Mouse (Mus musculus) yolk sac, embryonic 10.5 days (tissue): ENCODE measurements around the gene Dbn1.
A peak's percentile ranks its signal among the peaks of the same experiment; 100 is the strongest.
"Not testable (repeated sequence)": the region's sequence is repeated elsewhere in the genome, so short reads cannot be mapped to it uniquely, and the experiment has no call there.

ENCODE experiments used
- DNase-seq: peaks from one replicate; pipeline ENCODE4 v3.0.0-alpha.2; 2017; ENCODE audit warnings: low spot score

Dbn1 gene

DNA sequence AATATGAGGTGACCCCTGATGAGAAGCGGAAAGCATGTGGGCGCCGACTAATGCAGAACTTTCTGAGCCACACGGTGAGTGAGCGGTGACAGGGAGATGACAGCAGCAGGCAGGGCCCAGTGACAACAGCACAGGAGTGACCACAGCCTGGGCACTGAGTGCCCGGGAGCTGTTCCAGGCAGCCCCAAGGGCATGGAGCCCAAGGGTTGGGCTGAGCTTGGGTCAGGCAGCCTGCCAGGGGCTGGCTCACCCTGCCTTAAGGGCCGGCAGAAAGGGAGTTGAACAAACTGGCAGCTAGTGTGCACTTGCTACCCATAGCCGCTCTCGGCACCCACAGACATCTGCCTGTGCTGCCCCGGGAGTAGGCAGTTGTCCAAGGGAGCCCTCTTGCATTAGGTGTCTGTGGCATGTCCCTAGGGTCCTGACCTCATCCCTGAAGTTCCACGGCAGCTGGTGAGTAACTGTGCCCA lies 37.4 kb downstream of the Dbn1 start:
- DNase-seq, result no peak

DNA sequence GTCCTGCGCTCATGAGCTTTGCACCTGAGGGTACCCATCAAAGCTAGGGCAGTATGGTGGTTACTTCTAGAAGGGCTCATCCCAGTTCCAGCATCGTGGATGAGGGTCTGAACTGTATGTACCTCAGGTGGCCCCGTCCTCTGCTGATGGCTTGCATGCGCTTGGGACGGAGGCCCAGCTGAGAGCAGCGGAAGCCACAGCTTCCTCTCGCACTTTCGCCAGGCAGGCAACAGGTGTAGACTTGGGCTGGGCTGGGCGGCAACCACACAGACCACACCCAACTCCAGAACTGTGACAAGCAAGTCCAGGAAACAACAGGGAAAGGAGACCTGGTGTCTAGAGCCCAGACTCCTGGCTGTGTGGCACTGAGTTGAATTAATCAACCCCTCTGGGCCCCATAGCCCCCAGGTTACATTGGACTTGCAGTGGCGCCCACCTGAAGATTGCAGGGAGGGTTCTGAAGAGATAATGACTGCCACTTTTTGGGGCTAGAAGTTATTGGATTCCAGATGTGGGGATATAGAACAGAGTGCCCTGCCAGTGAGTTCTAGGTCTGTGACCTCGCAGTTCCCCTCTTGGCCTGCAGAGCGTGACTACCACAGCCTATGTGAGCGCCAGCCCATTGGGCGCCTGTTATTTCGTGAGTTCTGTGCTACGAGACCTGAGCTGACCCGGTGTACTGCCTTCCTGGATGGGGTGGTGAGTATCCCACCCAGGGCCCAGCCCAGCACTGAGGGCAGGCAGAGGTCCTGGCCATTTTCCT lies 38.1 kb downstream of the Dbn1 start:
- DNase-seq, result no peak

DNA sequence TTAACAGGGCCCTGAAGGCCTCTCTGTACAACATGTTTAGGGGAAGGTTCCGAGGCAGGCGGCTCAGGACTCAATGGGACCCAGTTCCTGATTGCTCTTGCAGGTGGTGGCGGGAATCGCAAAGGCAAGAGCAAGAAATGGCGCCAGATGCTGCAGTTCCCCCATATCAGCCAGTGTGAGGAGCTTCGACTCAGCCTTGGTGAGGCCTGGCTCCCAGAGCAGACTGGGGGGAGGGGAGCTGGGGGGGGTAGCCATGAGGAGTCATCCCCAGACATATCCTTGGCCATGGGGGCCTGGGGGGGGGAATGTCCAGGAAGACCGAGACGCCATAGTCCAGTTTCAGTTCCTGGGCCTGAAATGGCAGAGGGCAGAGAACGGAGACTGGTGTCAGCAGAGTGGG lies 38.7 kb downstream of the Dbn1 start:
- no peak for DNase-seq

DNA sequence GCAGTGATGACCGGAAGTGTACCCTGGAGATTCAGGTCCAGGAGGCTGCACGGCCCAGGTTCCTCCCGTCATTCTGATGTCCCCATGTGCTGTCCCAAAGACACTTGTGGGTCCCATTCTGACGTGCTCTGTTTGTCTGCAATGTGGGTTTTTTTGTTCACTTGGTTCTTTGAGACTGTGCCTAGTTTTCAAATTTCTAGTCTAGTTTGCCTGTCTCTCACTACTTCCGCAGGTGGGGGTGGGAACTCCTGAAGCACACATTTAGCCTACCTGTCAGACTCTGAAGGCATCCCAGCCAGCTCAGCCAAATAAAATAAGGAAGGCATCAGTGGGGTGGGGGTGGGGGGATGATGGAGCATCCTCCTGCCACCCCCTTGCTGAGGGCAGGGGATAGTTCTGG lies 39.8 kb downstream of the Dbn1 start:
- DNase-seq, result no peak

DNA sequence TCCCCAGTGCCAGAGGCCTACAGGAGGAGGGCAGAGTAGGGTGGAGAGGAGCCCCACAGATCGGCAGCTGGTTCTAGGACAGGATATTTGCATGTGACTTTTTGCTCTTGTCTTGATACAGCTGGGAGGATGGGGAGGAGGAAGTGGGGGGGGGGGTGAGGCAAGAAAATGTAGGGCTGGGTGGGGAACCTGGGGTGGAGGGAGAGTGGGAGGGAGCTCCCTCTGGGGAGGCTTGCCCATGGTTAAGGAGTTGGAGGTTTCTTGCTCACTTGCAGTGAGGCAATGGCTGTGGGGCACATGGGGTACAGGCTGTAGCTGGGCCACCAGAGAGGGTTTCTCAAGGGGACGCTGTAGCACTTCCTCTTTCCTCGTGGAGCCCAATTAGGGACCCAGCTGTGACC lies 40.4 kb downstream of the Dbn1 start:
- no peak for DNase-seq

DNA sequence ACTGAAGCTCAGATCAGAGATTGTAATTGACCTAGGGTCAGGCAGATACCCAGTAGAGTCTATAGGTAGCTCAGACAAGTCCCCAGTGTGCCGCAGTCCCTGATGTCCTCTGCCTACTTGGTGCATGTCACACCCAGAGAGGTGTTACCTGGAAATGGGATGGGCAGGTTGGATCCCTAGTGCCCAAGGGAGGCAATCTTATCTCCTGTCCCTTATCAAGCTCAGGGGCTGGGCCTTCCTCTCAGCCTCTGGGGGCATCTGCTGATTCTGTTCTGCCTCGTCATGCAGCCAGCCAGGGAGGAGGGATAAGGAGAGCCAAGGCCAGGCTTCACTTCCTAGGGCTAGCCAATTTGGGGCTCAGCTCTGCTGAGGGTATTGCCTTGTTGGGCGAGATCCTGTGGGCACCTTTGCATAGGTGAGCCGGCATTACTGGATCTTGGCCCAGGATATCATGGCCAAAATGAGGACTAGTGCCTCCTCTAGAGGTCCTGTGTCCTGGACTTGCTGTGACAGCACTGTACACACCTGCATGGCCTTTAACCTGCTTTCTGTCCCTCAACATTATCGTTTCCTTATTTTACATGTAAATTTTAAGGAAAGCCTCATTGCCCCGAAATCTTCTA lies 41.3 kb downstream of the Dbn1 start:
- no peak for DNase-seq

DNA sequence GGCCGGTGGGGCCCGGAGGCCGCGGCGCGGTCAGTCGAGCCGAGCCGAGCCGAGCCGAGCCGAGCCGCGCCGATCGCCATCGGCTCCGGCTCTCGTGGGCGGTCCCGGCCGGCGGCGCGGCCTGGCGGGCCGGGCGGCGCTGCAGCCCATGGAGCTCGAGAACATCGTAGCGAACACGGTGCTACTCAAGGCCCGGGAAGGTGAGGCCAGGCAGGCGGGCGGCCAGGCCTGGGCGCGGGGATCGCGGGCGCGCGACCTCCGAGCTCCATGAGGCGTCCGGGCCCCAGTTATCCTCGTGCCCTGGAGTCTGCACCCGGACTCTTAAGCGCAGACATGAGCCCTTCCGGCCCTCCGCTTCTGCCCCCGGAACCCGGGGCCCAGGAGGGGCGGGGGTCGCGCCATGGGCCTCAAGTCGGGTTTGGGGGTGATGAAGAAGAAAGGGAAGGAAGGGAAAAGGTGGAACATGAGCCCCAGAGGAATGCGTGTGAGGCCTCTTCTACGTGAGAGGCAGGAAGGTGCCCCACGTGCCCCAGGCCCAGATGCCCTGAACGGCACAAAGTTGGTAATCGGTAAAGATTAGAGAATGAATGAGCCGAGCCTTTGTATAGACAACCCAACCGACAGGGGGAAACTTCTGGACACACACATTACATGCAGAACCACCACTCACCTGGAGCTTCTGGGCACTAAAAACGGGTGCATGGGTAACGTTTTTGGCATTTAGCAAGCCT lies 42.4 kb downstream of the Dbn1 start:
- no peak for DNase-seq

DNA sequence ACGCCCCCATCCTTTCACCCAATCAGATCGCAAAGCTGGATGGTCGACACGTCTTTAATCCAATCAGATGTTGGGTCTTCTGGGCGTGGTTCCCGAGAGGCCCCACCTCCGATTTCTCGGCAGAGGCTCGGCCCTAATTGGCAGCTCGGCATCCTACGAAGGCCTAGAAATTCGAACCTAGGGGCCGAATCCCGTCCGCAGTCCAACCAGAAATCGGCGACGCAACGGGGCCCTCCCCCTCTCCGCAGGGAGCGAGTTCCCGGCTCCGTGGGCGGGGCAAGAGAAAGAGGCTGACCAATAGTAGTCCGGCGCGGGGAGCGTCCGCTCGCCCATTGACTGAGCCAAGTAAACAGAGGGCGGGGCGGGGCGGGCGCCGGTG lies 43.0 kb downstream of the Dbn1 start, which contains the start of gene Grk6:
Gene Grk6 (plus strand): TSS at position 136 of the 379 bp plus-strand sequence.
- peak; percentile 99 for DNase-seq

DNA sequence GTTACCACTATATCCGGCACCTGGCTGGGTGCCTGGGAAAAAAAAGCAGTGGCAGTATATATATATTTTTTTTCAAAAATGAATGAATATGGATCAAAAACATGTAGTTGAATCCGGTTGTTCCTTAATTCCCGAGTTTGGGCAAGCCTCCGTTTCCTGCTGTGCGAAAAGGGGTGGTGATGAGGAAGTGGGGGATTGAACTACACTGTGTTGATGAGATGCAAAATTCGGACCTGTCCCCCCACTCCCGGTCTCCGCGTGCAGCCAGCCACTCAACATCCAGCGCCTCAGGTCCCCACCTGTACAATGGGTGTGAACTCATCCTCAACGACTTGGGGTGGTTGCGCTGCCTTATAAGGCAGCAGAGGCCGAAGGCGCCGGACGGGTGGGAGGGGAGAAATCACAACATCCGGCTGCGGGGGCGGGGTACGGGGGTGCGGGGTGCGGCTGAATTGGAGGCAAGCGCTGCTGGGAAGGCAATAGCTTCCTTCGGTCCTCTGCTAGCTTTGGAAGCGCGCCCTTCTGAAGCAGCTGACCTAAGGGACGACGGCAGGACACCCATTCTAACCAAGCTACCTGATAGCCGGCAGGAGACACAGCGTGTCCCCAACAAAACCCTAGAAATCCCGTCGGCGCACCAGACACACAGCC lies 43.5 kb downstream of the Dbn1 start:
- DNase-seq, result no peak

DNA sequence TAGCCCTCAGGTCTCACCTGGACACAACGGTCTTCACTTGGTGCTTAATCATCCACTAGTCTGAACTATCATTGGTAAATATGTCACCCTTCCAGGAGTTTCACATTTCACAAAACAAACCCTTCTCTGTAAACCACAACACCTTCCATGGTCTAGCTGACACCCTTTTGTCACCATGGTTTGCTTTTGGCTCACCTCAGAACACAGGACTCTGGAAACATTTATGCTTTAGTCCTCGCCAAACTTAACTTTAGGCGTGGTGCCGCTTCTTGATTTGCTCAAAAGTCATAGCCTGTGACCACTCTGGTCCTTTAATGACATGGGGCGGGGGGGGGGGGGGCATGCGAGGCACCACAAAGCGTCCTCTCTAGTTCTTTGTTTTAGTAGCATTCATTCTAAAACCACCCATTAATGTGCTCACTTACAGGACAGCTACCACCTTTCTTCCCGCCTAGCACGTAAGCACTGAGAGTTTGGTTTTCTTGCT lies 44.1 kb downstream of the Dbn1 start:
- DNase-seq, result no peak

DNA sequence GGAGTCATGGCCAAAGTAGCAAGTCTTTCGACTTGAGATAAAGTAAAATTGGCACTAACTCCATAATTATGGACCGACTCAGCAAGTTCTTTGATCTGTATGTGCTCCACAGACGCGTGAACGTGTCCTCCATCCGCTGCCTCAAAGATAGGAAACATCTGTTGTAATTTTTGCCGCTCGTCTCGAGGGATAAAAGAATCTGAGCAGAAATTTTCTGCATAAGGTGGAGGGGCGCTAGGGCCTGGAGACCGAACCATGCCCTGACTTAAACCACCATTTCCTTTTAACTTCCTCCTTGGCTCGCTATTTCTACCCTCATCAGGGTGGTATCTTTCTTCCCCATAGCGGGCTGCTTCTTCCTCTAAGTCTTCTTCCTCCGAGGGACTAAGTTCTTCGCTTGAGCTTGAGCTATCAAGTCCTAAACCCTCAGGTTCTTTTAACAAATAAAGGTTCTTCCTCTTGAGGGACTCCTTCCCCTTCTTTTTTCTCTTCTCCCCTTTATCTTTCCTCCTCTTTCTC lies 50.7 kb downstream of the Dbn1 start:
- not testable (repeated sequence) for DNase-seq

DNA sequence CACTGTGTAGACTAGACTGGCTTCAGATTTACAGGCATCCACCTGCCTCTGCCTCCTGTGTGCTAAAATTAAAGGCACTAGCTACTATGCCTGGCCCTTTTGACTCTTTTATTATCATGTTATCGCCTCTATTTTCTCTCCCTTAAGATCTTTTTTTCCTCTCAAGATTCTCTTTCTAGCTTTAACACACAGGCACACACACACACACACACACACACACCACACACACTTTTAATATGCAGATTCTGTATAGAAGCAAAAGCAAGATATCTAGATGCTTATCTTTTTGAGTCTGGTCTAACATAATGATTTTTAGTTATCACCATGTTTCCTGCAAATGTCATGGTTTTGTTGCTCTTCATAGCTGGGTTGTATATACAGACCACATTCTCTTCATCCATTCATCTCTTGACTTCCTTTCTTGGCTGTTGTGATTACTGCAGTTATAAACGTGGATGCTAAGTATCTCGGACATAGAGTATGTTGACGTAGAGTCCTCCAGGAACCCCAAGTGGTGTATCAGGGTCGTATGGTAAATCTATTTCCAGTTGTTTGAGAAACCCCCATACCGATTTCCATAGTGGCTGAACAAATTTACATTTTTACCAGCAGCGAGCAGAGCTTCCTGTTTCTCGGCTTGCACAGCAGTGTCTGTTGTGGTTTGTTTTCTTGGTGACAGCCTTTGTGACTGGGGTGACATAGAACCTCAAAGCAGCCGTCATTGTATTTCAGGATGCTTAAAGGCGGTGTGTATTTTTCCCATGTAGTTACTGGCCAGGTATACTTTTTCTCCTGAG lies 55.8 kb downstream of the Dbn1 start:
- DNase-seq, result no peak

DNA sequence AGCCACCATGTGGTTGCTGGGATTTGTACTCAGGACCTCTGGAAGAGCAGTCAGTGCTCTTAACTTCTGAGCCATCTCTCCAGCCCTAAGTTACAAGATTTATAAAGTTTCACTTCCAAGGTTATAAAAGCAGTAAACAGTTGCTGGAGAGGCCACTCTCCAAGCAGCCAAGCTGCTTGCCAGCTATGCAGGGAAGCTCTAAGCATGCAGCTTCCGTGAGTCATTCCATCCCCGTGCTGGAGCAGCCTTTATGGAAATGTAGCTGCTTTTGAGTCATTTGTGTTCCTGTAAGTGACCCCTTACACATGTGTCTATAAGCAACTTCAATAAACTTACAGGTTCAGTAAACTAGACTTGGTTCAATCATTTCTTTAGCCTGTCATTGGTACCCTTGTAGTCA lies 57.3 kb downstream of the Dbn1 start:
- DNase-seq, result no peak

DNA sequence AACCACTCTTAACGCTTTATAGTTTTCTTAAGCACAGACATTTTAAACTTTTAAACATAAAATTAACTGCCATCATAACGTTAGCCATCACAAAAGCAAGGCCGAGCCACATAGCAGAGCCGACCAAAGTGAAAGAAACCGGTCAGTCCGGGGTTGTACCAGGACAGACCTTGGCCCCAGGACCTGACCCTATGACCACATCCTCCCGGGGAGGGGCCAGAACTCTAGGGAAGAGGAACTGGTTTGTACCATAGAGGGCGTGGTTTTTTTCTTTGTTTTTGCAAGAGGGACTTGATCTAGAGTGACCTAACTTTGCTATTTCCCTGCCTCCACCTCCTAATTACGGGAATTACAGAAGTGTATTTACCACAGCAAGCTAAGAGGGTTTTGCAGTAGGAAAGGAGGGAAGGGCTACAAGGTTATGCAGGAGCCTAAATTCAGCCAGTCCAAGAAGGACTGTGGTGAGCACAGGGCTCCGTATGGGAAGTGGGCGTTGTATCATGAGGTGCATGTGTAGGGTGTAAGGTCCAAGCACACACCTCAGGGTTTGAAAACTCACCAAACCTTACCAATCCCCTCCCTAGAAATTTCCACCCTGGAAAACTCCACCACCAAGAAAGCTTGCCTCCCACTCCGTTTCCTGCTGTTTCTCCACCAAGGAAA lies 58.6 kb downstream of the Dbn1 start:
- DNase-seq, result peak; percentile 29

DNA sequence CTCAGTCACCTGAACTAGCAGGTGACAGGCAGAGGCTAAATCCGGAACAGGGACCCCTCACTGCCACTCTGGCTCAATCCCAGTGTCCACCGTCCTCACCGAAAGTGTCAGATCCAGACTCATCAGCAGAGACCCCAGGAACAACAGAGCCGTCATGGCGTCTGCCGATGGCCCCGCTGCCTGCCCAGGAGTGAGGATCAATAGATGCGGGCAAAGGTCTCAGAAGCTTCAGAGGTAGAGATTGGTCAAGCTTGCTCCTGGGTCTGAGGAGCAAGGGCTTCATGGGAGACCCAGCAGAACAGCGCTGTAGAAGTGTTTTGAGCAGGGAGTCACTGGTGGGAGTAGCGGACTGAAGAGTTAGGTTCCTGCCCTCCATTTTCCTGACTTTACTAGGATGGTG lies 61.3 kb downstream of the Dbn1 start, which contains the start of gene F12:
Gene F12 (minus strand): TSS at position 181 of the 400 bp plus-strand sequence.
- DNase-seq, result no peak
